Mouse (Mus musculus): ENCODE measurements around the gene G430095P16Rik.

G430095P16Rik gene

DNA sequence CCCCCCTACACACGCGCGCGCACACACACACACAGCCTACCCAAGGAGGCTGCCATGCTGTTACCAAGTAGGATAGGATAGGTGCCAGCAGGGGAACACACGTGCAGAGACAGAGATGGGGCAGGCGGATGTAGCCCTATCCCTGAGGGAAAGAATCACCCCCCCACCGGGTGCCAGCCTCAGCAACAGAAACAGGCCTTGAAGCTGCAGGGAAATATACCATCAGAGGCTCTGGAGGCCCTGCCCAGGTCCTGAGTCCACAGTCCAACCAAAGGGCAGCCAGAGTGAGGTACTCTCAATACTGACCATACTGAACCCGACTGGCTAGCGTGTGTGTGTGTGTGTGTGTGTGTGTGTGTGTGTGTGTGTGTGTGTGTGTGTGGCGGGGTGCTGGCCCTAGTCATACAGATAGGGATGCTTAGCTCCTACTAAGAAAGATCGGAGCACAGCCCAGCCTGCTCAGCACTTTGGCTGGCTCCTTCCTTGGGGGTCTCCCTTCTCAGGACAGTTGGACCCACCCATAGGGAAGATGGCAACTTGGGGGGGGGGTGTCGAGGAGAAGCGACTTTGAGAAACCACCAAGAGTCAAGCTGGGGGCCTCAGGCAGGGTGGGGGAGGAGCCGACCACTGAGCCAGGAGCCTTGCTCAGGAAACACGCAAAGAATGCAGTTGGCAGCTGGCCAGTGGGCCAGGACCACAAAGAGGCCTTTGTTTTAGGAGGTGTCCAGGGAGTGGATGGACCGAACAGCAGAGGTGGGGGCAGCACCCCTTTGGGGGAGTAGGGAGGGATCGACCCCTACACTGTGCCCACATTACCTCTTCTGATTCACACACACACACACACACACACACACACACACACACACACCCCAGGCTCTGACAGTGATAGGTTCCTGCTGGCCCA, 21.0 kb downstream of the G430095P16Rik start:
- peak; percentile 81 to 89 for DNase-seq

DNA sequence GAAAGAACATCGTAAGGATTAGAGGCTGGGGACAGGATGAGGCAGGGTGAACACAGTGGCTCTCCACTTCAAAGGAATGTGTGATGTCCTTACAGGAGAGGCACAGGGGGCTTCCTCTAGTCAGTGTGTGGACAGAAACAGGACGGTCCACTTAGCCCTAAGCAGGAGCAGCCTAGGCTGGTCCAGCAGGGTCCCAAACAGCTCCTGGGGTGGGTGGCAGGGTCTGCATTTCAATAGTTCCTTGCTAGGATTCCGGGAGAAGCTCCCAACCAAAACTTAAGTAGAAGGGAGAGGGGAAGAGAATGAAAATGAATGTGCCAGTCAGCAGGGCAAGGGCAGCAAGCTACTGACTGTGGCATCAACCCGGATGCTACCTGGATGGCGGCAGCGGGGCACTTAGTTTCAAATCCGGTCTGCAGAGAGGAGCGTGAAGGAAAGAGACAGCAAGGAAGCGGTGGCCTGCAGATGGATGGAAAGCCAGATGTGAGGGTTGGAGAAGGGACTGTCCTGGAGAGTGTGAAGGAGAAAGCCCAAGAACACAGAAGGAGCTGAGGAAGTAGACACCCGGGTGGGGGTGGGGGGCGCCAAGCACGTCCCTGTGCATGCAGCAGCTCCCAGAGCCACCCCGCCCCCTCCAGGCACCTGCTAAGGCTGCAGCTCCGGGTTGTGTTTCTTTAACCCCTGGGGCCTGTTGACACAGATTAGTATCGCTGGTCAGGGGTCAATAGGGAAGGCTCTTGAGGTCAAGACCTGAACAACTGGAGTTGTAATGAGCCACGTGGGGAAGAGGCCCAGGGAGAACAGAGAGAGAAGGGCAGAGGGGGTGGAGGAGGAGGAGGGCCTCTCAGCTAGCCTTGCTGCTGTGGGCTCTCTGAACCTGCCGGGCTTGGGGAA, 22.5 kb downstream of the G430095P16Rik start:
- no peak for DNase-seq

DNA sequence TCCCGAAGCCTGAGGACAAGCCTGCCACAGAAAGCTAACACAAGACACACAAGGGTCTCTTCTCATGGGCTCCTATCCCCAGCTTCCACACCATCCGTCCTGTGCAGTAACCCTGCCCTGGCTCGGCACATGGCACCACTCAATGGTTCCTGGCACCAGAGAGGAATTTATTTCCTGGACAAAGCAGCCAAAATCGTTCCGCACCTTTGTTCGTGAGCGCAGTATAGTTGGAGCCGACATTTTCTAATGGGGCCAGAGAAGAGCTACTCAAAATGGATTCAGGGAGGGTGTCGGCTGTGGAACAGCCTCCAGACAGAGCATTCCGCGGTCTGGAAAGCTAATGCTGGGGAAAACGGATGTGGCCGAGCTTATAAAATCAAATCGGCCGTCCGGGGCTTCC, 26.7 kb downstream of the G430095P16Rik start:
- no peak for DNase-seq

GRCm38 (mm10) chr8:84752734-84753582, 30.2 kb downstream of the G430095P16Rik start:
- DNase-seq: no peak

GRCm38 (mm10) chr8:84757501-84757900, 34.7 kb downstream of the G430095P16Rik start:
- no peak for DNase-seq

- no peak for DNase-seq
Measured at GRCm38 (mm10) chr8:84758308-84758707, 35.5 kb downstream of the G430095P16Rik start.

DNA sequence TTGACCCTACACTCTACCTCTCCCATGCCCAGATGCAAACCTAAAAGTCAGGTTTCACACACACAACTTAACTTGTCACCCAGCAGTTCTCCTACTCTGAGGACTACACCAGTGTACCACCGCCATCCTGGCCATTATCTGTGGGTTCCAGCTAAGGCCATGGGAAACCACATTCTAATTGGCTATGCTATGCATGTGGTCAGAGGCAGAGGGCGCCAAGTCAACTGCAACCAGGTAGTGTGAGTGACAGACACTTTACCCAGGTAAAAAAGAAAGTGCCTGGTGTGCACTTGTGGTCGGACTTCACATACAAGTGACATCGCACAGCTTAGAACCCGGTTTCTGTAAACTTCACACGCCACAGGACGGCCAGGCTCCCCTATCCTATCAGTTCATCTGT, 36.3 kb downstream of the G430095P16Rik start:
- peak; percentile 68 to 73 for DNase-seq

DNA sequence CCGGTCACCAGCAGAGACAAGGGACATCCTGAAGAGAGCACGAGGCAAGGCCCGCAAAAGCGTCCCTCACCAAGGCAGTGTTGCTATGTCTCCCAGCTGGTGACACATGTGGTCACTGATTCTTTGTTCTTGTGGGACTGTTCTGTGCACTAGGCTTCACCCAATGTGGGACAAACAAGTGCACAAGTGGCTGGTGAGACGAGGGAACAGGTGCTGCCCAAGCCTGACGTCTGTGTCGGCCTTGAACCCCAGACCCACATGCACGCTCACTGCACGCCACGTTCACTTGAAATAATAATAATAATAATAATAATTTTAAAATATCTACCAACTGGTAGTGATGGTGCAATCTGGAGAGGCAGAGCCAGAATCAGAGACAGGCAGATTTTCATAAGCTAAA, 36.9 kb downstream of the G430095P16Rik start:
- no peak for DNase-seq

DNA sequence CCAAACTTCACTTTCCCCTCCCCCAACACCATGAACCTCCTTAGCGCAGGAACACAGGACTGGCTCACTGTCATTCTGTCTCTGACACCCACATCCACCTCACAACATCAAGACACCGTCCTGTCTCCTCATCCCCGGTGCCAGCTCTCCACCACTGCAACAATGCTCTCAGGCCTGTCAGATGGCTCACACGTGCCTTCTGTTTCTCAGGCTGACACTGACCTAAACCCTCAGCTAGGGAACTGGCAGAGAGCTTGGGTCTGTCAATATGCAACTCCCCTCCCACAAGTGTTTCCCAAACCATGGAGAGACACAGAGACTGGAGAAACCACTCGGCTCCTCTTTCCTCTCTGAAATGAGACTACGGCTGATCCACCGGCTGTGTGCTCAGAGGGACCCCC, 37.6 kb downstream of the G430095P16Rik start:
- DNase-seq: no peak

DNA sequence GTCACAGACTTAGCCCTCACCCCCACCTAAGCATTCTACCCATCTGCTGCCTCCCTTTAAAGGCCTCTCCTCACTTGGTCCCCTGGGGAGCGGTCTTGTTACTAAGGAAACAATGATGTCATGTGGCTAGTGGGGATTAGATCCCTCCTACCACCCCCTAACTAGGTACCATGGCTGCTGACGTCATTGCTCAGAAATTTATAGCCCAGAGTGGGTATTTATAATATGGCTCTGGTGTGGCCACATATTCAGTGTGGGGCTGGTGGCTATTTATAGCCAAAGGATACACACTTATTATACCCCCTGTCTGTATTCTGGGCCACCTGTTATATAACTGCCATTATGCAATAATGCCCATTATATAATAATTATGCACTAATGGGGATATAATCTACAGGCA, 38.1 kb downstream of the G430095P16Rik start:
- DNase-seq: no peak

GRCm38 (mm10) chr8:84764100-84764499, 41.3 kb downstream of the G430095P16Rik start:
- DNase-seq: no peak

- no peak for DNase-seq
Measured at GRCm38 (mm10) chr8:84764870-84765495, 42.2 kb downstream of the G430095P16Rik start.

GRCm38 (mm10) chr8:84765629-84766028, 42.8 kb downstream of the G430095P16Rik start:
- peak in 1 of 2 experiments; percentile 51 for DNase-seq

DNA sequence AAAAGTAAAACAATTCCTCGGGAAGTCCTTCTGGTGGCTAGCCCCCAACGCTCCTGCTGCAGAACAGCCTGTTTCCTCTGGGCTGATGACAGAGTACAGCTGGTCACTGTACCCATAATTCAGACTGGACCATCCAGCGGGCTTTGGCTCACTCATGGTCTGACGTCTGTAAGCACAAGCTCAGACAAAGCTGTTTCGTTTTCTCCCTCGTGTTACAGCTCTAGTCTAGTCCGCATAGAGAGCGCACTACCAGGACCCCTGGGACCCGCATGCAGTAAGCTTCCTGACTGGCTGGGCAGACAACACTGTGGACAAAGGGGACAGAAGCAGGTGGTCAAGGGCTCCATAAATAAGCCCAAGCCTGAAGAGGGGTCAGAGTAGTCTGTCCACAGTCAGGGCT, 43.6 kb downstream of the G430095P16Rik start:
- DNase-seq: no peak

GRCm38 (mm10) chr8:84767221-84767620, 44.4 kb downstream of the G430095P16Rik start:
- DNase-seq: no peak

GRCm38 (mm10) chr8:84768343-84769095, 45.7 kb downstream of the G430095P16Rik start:
- DNase-seq: no peak

- DNase-seq: no peak
Measured at GRCm38 (mm10) chr8:84769324-84769723, 46.5 kb downstream of the G430095P16Rik start.

GRCm38 (mm10) chr8:84770100-84770953, 47.5 kb downstream of the G430095P16Rik start:
- peak; percentile 77 to 85 for DNase-seq

- DNase-seq: no peak
Measured at GRCm38 (mm10) chr8:84771000-84771687, 48.3 kb downstream of the G430095P16Rik start.

DNA sequence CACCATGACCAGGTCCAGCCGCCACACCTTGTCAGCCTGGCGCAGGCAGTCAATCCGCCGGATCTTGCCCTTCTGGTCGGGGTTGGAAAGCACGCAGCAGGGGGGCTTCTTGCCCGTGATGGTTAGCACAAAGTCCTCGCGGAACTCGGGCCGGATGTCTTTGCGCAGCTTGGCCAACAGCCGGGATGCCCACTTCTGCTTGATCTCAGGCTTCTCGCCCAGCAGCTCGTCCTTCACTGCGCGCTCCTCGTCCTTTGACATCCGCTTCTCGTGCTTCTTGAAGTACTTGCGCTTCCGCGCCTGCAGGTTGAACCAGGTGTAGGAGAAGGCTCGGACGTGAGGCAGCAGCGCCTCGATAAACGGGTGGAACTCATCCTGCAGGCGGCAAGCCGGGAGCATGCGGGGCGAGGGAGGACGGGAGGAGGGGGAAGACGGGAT, 49.2 kb downstream of the G430095P16Rik start:
- DNase-seq: peak in 1 of 2 experiments; percentile 46
